Mouse (Mus musculus) stomach, embryonic 15.5 days (tissue): ENCODE measurements around the gene Sec23b. TPM values are rescaled to one million over a fixed set of nuclear protein-coding genes. Genes with fewer than 3 reads are reported as not detected.

Experiments used
- microRNA-seq: library from miRNA; unstranded; fragments of <30 nt; microRNA quantifications from one replicate; pipeline ENCODE4, GENCODE M21; 2016
- polyA plus RNA-seq: library from polyadenylated mRNA; unstranded; fragments of >200 nt; fragmentation: Nextera tagmentation; extraction: Ambion mirVana; gene quantifications from 2 replicates; pipeline ENCODE4 v1.2.1, GENCODE M21; 2015

Gene Sec23b
- polyA plus RNA-seq, 1 experiment from 2014 or later = 95.9 TPM

Small RNAs within 50 kb of the gene (microRNA-seq; reads per million reads assigned to microRNA genes)
- gene Gm24823 = not detected

Other genes with a start within 250 kb of the Sec23b start
- 3.6 and 4.0 TPM in 2 replicates for gene Ovol2, start 224.1 kb upstream of the Sec23b start, polyA plus RNA-seq
- 38.6 and 40.5 TPM in 2 replicates for gene Kat14, start 187.2 kb upstream of the Sec23b start, polyA plus RNA-seq
- 0.84 and 6.1 TPM in 2 replicates for gene Pet117, start 187.2 kb upstream of the Sec23b start, polyA plus RNA-seq
- 1.2 and 2.4 TPM in 2 replicates for gene Dzank1, start 28.8 kb upstream of the Sec23b start, polyA plus RNA-seq
- 21.9 and 22.6 TPM in 2 replicates for gene Polr3f, start 28.5 kb upstream of the Sec23b start, polyA plus RNA-seq
- gene Rbbp9, start 5.4 kb upstream of the Sec23b start, polyA plus RNA-seq = 61.4 and 65.1 TPM in 2 replicates
- 38.2 and 41.1 TPM in 2 replicates for gene Smim26, start 37.8 kb downstream of the Sec23b start, polyA plus RNA-seq
- gene Dtd1, start 43.7 kb downstream of the Sec23b start, polyA plus RNA-seq = 39.6 and 43.0 TPM in 2 replicates